Mouse (Mus musculus) ES-E14 (cell line): ENCODE data around the gene Arhgap24.

ENCODE experiments used
- HCFC1 ChIP-seq: IDR thresholded peaks from 2 replicates; pipeline ENCODE4 v1.6.1; 2012; ENCODE audit warnings: low read length, inconsistent platforms, borderline replicate concordance; ENCODE audit not compliant: insufficient read depth
- MAFK ChIP-seq: IDR thresholded peaks from 2 replicates; pipeline ENCODE4 v1.6.1; 2014; ENCODE audit warnings: mild to moderate bottlenecking, low read depth, low read length, inconsistent platforms; ENCODE audit not compliant: insufficient read depth
- ZNF384 ChIP-seq: IDR thresholded peaks from 2 replicates; pipeline ENCODE4 v1.6.1; 2012; ENCODE audit warnings: low read depth, low read length, inconsistent platforms

- no peak for TF ChIP-seq ZNF384
- no peak for TF ChIP-seq MAFK
- no peak for TF ChIP-seq HCFC1
These were observed 217.2 kb downstream of the Arhgap24 start for GRCm38 (mm10) chr5:102698396-102698795.
